Mouse (Mus musculus) thymus, adult 2 months (tissue): ENCODE results near the gene Ctdsp1. TPM values are rescaled to one million over a fixed set of nuclear protein-coding genes. Genes with fewer than 3 reads are reported as not detected.

Experiments
- DNase-seq: peaks from one replicate; pipeline ENCODE4 v3.0.0; 2021
- H3K27ac ChIP-seq: fragments of 200-500 bp; 2 replicates; pipeline ENCODE4 v1.5.1; 2012; ENCODE audit warnings: low read length, control low read depth; ENCODE audit not compliant: control insufficient read depth, insufficient read depth
- H3K27me3 ChIP-seq: fragments of 200-500 bp; 2 replicates; pipeline ENCODE4 v1.6.1; 2012; ENCODE audit warnings: mild to moderate bottlenecking, low read length, moderate library complexity, mixed read lengths; ENCODE audit not compliant: control insufficient read depth, insufficient read depth
- H3K36me3 ChIP-seq: fragments of 200-500 bp; 2 replicates; pipeline ENCODE4 v1.6.1; 2012; ENCODE audit warnings: mild to moderate bottlenecking, low read length, moderate library complexity; ENCODE audit not compliant: control insufficient read depth, insufficient read depth
- H3K4me1 ChIP-seq: fragments of 200-500 bp; replicated peaks from 2 replicates; pipeline ENCODE4 v1.6.1; 2012; ENCODE audit warnings: low read length; ENCODE audit not compliant: control insufficient read depth, insufficient read depth
- H3K4me3 ChIP-seq: fragments of 200-500 bp; 2 replicates; pipeline ENCODE4 v1.5.1; 2012; ENCODE audit warnings: mild to moderate bottlenecking, low read length, control low read depth, moderate library complexity; ENCODE audit not compliant: control insufficient read depth, insufficient read depth
- CTCF ChIP-seq: fragments of 200-500 bp; IDR thresholded peaks from 2 replicates; pipeline ENCODE4 v1.5.1; 2012; ENCODE audit warnings: mild to moderate bottlenecking, control low read depth, low read length, moderate library complexity, borderline replicate concordance; ENCODE audit not compliant: control insufficient read depth, poor library complexity, insufficient read depth; ENCODE audit errors: extremely low read depth
- POLR2A ChIP-seq: fragments of 200-500 bp; IDR thresholded peaks from 2 replicates; pipeline ENCODE4 v1.6.1; 2012; ENCODE audit warnings: mild to moderate bottlenecking, low read length, control low read depth, moderate library complexity; ENCODE audit not compliant: control insufficient read depth, poor library complexity, insufficient read depth; ENCODE audit errors: extremely low read depth
- WGBS: fragments of 180-500 bp; shearing (Covaris S2); methylation state at CpG from one replicate; pipeline ENCODE4 v1.1.7; 2018; 5-methylcytosine and 5-hydroxymethylcytosine counted together
- polyA plus RNA-seq: library from polyadenylated mRNA; depleted of rRNA; stranded (reverse); fragments of >200 nt; gene quantifications from 2 replicates; pipeline ENCODE4 v1.2.3, GENCODE M21; 2012; rRNA removed

Ctdsp1 gene
- polyA plus RNA-seq, 1 experiment = 201 TPM

- Histone ChIP-seq H3K4me3 (no peak overlapping the region), H3K4me1 (peaks cover 4% of the 10 kb centered on the region; the same call in 1 of the 2 replicates), H3K27ac (no peak overlapping the region), H3K36me3 (peaks cover 30% of the 10 kb centered on the region), H3K27me3 (no peaks in the 10 kb centered on the region)
- DNase-seq = no peak
- WGBS = 89% methylated on average over 8 of the region's 8 CpGs
- no peak for TF ChIP-seq CTCF
- TF ChIP-seq POLR2A = no peak
These were observed 46.6 kb downstream of the Ctdsp1 start for GRCm38 (mm10) chr1:74437702-74438427.

- Histone ChIP-seq H3K27me3 (no peaks in the 10 kb centered on the region), H3K4me1 (peaks cover 4% of the 10 kb centered on the region; the same call in 1 of the 2 replicates), H3K4me3 (no peak overlapping the region), H3K27ac (no peak overlapping the region), H3K36me3 (peaks cover 34% of the 10 kb centered on the region)
- DNase-seq = no peak
- WGBS = 80% methylated on average over 19 of the region's 19 CpGs
- no peak for TF ChIP-seq POLR2A
- no peak for TF ChIP-seq CTCF
These were observed 48.0 kb downstream of the Ctdsp1 start for GRCm38 (mm10) chr1:74439166-74439876.

- no peak for DNase-seq
- TF ChIP-seq POLR2A (no peak), CTCF (no peak)
- Histone ChIP-seq H3K36me3 (peaks cover 41% of the 10 kb centered on the region), H3K4me3 (no peak overlapping the region), H3K27me3 (no peaks in the 10 kb centered on the region), H3K4me1 (no peaks in the 10 kb centered on the region), H3K27ac (no peak overlapping the region)
- WGBS = 94% methylated on average over 2 of the region's 2 CpGs
These were observed 53.2 kb downstream of the Ctdsp1 start for GRCm38 (mm10) chr1:74444538-74444937.

Other genes starting within 250 kb of the Ctdsp1 start
- 0.74 and 2.2 TPM in 2 replicates for gene Cxcr2, start 237.5 kb upstream of the Ctdsp1 start, polyA plus RNA-seq
- not detected in 2 replicates for gene Cxcr1, start 196.9 kb upstream of the Ctdsp1 start, polyA plus RNA-seq
- 263 and 279 TPM in 2 replicates for gene Arpc2, start 155.4 kb upstream of the Ctdsp1 start, polyA plus RNA-seq
- gene Gpbar1, start 113.0 kb upstream of the Ctdsp1 start, polyA plus RNA-seq = 0.40 and 1.3 TPM in 2 replicates
- gene Aamp, start 106.8 kb upstream of the Ctdsp1 start, polyA plus RNA-seq = 183 and 201 TPM in 2 replicates
- gene Pnkd, start 106.6 kb upstream of the Ctdsp1 start, polyA plus RNA-seq = 41.1 and 50.1 TPM in 2 replicates
- gene Tmbim1, start 85.9 kb upstream of the Ctdsp1 start, polyA plus RNA-seq = 55.5 and 69.2 TPM in 2 replicates
- 0.13 and 0.27 TPM in 2 replicates for gene Catip, start 29.4 kb upstream of the Ctdsp1 start, polyA plus RNA-seq
- 46.3 and 48.7 TPM in 2 replicates for gene Slc11a1, start 16.3 kb upstream of the Ctdsp1 start, polyA plus RNA-seq
- gene Vil1, start 17.9 kb downstream of the Ctdsp1 start, polyA plus RNA-seq = 0.74 and 1.0 TPM in 2 replicates
- gene Cnot9, start 114.5 kb downstream of the Ctdsp1 start, polyA plus RNA-seq = 40.2 and 53.1 TPM in 2 replicates
- gene Plcd4, start 151.4 kb downstream of the Ctdsp1 start, polyA plus RNA-seq = 0.24 and 0.33 TPM in 2 replicates
- gene Usp37, start 152.8 kb downstream of the Ctdsp1 start, polyA plus RNA-seq = 7.3 and 8.6 TPM in 2 replicates
- gene Zfp142, start 196.7 kb downstream of the Ctdsp1 start, polyA plus RNA-seq = 28.4 and 30.3 TPM in 2 replicates
- gene Bcs1l, start 196.8 kb downstream of the Ctdsp1 start, polyA plus RNA-seq = 14.7 and 17.3 TPM in 2 replicates
- gene Rnf25, start 209.9 kb downstream of the Ctdsp1 start, polyA plus RNA-seq = 68.0 and 82.4 TPM in 2 replicates
- gene Stk36, start 209.9 kb downstream of the Ctdsp1 start, polyA plus RNA-seq = 2.6 and 3.7 TPM in 2 replicates